Mouse (Mus musculus): ENCODE results near the gene Chrne.
"Not testable (repeated sequence)": the region's sequence is repeated elsewhere in the genome, so short reads cannot be mapped to it uniquely, and the experiment has no call there.

Chrne gene

GRCm38 (mm10) chr11:70582196-70582595 is 36.8 kb downstream of the Chrne start:
- DNase-seq: no peak

- no peak for DNase-seq
Observed at GRCm38 (mm10) chr11:70580921-70581320, 38.1 kb downstream of the Chrne start.

GRCm38 (mm10) chr11:70580358-70580720 is 38.7 kb downstream of the Chrne start:
- DNase-seq: no peak

- DNase-seq: peak; percentile 42
Observed at GRCm38 (mm10) chr11:70579710-70580357, 39.2 kb downstream of the Chrne start.

- DNase-seq: no peak
Observed at GRCm38 (mm10) chr11:70578962-70579361, 40.1 kb downstream of the Chrne start.

- no peak for DNase-seq
Observed at GRCm38 (mm10) chr11:70577201-70577600, 41.8 kb downstream of the Chrne start.

- no peak for DNase-seq
Observed at GRCm38 (mm10) chr11:70573872-70574271, 45.1 kb downstream of the Chrne start.

- DNase-seq: no peak
Observed at GRCm38 (mm10) chr11:70572348-70572902, 46.6 kb downstream of the Chrne start.

GRCm38 (mm10) chr11:70571641-70572040 is 47.4 kb downstream of the Chrne start:
- no peak for DNase-seq

- not testable (repeated sequence) for DNase-seq
Observed at GRCm38 (mm10) chr11:70570614-70571013, 48.4 kb downstream of the Chrne start.

- no peak for DNase-seq
Observed at GRCm38 (mm10) chr11:70566586-70566985, 52.4 kb downstream of the Chrne start.

Measured in thymus, postnatal 4 days (tissue).